Mouse (Mus musculus): ENCODE data around the gene Ocln.

Ocln gene

GRCm38 (mm10) chr13:100552369-100553041, at the start of gene Ocln:
Gene Ocln, minus strand, starts transcription at chr13:100552718.
- no peak for DNase-seq (ENCODE audit: extremely low spot score, low read depth, low spot score)

- DNase-seq (ENCODE audit: extremely low spot score, low read depth, low spot score), result no peak
These were observed 48.5 kb upstream of the Ocln start for GRCm38 (mm10) chr13:100601034-100601433.

GRCm38 (mm10) chr13:100600317-100600716, 47.8 kb upstream of the Ocln start:
- no peak for DNase-seq (ENCODE audit: extremely low spot score, low read depth, low spot score)

GRCm38 (mm10) chr13:100597284-100597683, 44.8 kb upstream of the Ocln start:
- DNase-seq (ENCODE audit: extremely low spot score, low read depth, low spot score), result no peak

- DNase-seq (ENCODE audit: extremely low spot score, low read depth, low spot score), result no peak
These were observed 43.0 kb upstream of the Ocln start for GRCm38 (mm10) chr13:100595552-100595885.

- no peak for DNase-seq (ENCODE audit: extremely low spot score, low read depth, low spot score)
These were observed 42.5 kb upstream of the Ocln start for GRCm38 (mm10) chr13:100594838-100595551.

GRCm38 (mm10) chr13:100594041-100594792, 41.7 kb upstream of the Ocln start:
- no peak for DNase-seq (ENCODE audit: extremely low spot score, low read depth, low spot score)

GRCm38 (mm10) chr13:100588646-100589045, 36.1 kb upstream of the Ocln start:
- no peak for DNase-seq (ENCODE audit: extremely low spot score, low read depth, low spot score)

GRCm38 (mm10) chr13:100582144-100582543, 29.6 kb upstream of the Ocln start:
- DNase-seq (ENCODE audit: extremely low spot score, low read depth, low spot score), result no peak

- no peak for DNase-seq (ENCODE audit: extremely low spot score, low read depth, low spot score)
These were observed 29.2 kb upstream of the Ocln start for GRCm38 (mm10) chr13:100581701-100582100.

- DNase-seq (ENCODE audit: extremely low spot score, low read depth, low spot score), result no peak
These were observed 27.4 kb upstream of the Ocln start for GRCm38 (mm10) chr13:100579951-100580350.

- no peak for DNase-seq (ENCODE audit: extremely low spot score, low read depth, low spot score)
These were observed 26.7 kb upstream of the Ocln start for GRCm38 (mm10) chr13:100579220-100579619.

- no peak for DNase-seq (ENCODE audit: extremely low spot score, low read depth, low spot score)
These were observed 23.4 kb upstream of the Ocln start for GRCm38 (mm10) chr13:100575950-100576349.

GRCm38 (mm10) chr13:100570713-100571112, 18.2 kb upstream of the Ocln start:
- no peak for DNase-seq (ENCODE audit: extremely low spot score, low read depth, low spot score)

- no peak for DNase-seq (ENCODE audit: extremely low spot score, low read depth, low spot score)
These were observed 15.8 kb upstream of the Ocln start for GRCm38 (mm10) chr13:100568359-100568758.

- no peak for DNase-seq (ENCODE audit: extremely low spot score, low read depth, low spot score)
These were observed 6.9 kb upstream of the Ocln start for GRCm38 (mm10) chr13:100559449-100559848.

GRCm38 (mm10) chr13:100557011-100557410, 4.5 kb upstream of the Ocln start:
- no peak for DNase-seq (ENCODE audit: extremely low spot score, low read depth, low spot score)

GRCm38 (mm10) chr13:100553042-100553437, 522 bp upstream of the Ocln start:
- DNase-seq (ENCODE audit: extremely low spot score, low read depth, low spot score), result no peak

GRCm38 (mm10) chr13:100552009-100552368, 529 bp downstream of the Ocln start:
- no peak for DNase-seq (ENCODE audit: extremely low spot score, low read depth, low spot score)

GRCm38 (mm10) chr13:100551371-100552008, 1.0 kb downstream of the Ocln start:
- no peak for DNase-seq (ENCODE audit: extremely low spot score, low read depth, low spot score)

GRCm38 (mm10) chr13:100547269-100547668, 5.2 kb downstream of the Ocln start:
- no peak for DNase-seq (ENCODE audit: extremely low spot score, low read depth, low spot score)

GRCm38 (mm10) chr13:100545510-100545909, 7.0 kb downstream of the Ocln start:
- no peak for DNase-seq (ENCODE audit: extremely low spot score, low read depth, low spot score)

Measured in hindlimb bud, embryonic 11.5 days (tissue).